Mouse (Mus musculus) embryonic facial prominence, embryonic 14.5 days (tissue): ENCODE data around the gene Etnppl. TPM values are rescaled to one million over a fixed set of nuclear protein-coding genes. Genes with fewer than 3 reads are reported as not detected.

Source experiments
- ATAC-seq: fragments of 200-750 bp; cut with Nextera tagmentation; 2 replicates; pipeline ENCODE4 v1.8.0; 2017; ENCODE audit warnings: low read depth, moderate number of reproducible peaks, moderate TSS enrichment
- DNase-seq: peaks from one replicate; pipeline ENCODE4 v3.0.0-alpha.2; 2015; ENCODE audit warnings: low spot score
- H3K27ac ChIP-seq: fragments of 300-500 bp; sonication (generic); replicated peaks from 2 replicates; pipeline ENCODE4 v1.5.1; 2014; ENCODE audit warnings: low read depth, mild to moderate bottlenecking, low read length, moderate library complexity
- H3K27me3 ChIP-seq: fragments of 300-500 bp; sonication (generic); replicated peaks from 2 replicates; pipeline ENCODE4 v1.6.1; 2014; ENCODE audit warnings: low read length; ENCODE audit not compliant: control insufficient read depth, insufficient read depth
- H3K36me3 ChIP-seq: fragments of 300-500 bp; sonication (generic); 2 replicates; pipeline ENCODE4 v1.6.1; 2014; ENCODE audit warnings: low read length, mixed read lengths; ENCODE audit not compliant: control insufficient read depth, insufficient read depth
- H3K4me1 ChIP-seq: fragments of 300-500 bp; sonication (generic); 2 replicates; pipeline ENCODE4 v1.6.1; 2014; ENCODE audit warnings: antibody characterized with exemption, low read length; ENCODE audit not compliant: control insufficient read depth, insufficient read depth
- H3K4me2 ChIP-seq: fragments of 300-500 bp; sonication (generic); 2 replicates; pipeline ENCODE4 v1.6.1; 2014; ENCODE audit warnings: low read depth, mild to moderate bottlenecking, low read length, moderate library complexity, mixed read lengths
- H3K4me3 ChIP-seq: fragments of 300-500 bp; sonication (generic); 2 replicates; pipeline ENCODE4 v1.5.1; 2014; ENCODE audit warnings: low read depth, mild to moderate bottlenecking, low read length
- H3K9ac ChIP-seq: fragments of 300-500 bp; sonication (generic); 2 replicates; pipeline ENCODE4 v1.6.1; 2014; ENCODE audit warnings: low read depth, mild to moderate bottlenecking, low read length, moderate library complexity, mixed read lengths
- H3K9me3 ChIP-seq: fragments of 300-500 bp; sonication (generic); 2 replicates; pipeline ENCODE4 v1.6.1; 2016; ENCODE audit warnings: low read length; ENCODE audit not compliant: control insufficient read depth
- WGBS: fragments of 180-500 bp; shearing (Covaris S2); extraction: QIAGEN DNeasy Blood & Tissue Kit; methylation state at CpG from one replicate; pipeline ENCODE4 v1.1.7; 2014; 5-methylcytosine and 5-hydroxymethylcytosine counted together
- polyA plus RNA-seq: library from polyadenylated mRNA; unstranded; fragments of >200 nt; fragmentation: Nextera tagmentation; extraction: Ambion mirVana; gene quantifications from 2 replicates; pipeline ENCODE4 v1.2.1, GENCODE M21; 2014

Etnppl gene
- 0.16 and 0.22 TPM in 2 replicates for polyA plus RNA-seq

DNA sequence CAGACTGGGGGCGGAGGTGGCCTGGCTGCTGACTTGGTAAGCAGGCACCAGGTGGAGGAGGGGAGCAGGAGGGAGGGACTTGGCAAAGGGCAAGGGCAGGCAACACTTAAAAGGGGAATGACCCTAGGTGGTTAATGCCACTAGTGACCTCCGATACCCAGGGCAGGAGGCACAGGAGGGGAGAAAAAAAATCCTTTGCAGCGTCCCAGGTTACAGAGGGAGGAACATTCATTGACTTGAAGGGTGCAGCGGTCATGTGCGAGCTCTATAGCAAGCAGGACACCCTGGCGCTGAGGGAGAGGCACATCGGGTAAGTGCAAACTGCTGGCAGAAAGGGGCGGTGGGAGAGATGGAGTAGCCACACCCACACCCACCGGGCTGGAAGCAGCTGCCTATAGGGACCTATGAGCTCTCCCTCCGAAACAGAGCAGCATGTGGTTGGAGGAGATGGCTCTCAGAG, at the start of gene Etnppl:
TSS of gene Etnppl (plus strand) at position 10 of the 460 bp plus-strand sequence.
- DNase-seq (peak; percentile 42), ATAC-seq (peak; percentile 67)
- Histone ChIP-seq H3K9ac (peak within 1 kb of the TSS; percentile 45; the same call in 1 of the 2 replicates), H3K4me2 (peak within 1 kb of the TSS; percentile 57), H3K4me3 (peak within 1 kb of the TSS; percentile 18), H3K27me3 (no peaks in the 10 kb centered on the region), H3K27ac (no peak within 1 kb of the TSS), H3K36me3 (no peaks in the 10 kb centered on the region), H3K4me1 (peaks cover 7% of the 10 kb centered on the region; the same call in 1 of the 2 replicates), H3K9me3 (no peaks in the 10 kb centered on the region)
- 5% methylated on average over 10 of the region's 10 CpGs for WGBS

DNA sequence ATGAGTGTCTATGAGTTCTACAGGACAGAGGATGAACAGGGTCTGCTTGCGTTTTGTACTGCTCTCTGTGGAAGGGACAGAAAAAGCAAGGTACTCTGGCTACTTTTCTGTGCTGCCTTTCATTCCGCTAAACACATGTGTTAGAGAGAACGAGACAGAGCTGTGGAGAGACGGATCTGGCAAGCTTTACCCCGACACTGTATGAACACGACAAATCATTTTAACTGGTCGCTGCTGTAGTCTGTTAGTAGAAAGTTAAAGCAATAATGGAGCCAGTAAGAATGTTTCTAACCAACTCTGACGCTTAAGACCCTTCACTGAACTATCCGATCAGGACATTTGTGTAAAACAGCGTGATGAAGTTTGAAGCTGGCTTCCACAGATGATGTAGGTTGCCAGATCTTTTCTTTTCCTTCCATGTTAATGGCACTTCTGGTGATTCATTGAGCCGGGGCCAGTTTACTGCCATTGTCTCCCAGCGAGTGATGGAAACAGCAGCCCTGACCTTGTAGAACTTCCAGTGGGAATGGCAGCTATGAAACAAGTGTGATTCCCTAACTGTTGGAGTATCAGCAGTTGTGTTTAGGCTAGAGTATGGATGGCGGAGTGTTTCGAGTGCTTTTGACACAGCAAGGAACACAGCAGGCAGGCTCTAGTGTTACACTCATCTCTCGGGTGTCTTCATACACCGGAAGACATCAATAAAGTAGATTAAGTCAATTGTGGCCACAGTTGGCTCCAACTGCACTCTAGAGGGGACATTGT, 48.7 kb upstream of the Etnppl start:
- H3K9ac ChIP-seq = no peak overlapping the region
- H3K4me3 ChIP-seq = no peak overlapping the region
- 72% methylated on average over 16 of the region's 16 CpGs for WGBS
- H3K27ac ChIP-seq = no peak overlapping the region
- no peak overlapping the region for H3K4me2 ChIP-seq
- no peaks in the 10 kb centered on the region; the same call in 1 of the 2 replicates for H3K4me1 ChIP-seq
- H3K27me3 ChIP-seq = no peaks in the 10 kb centered on the region; the same call in 1 of the 2 replicates
- no peaks in the 10 kb centered on the region for H3K9me3 ChIP-seq
- no peak for ATAC-seq
- DNase-seq = no peak
- H3K36me3 ChIP-seq = no peaks in the 10 kb centered on the region; the same call in 1 of the 2 replicates

GRCm38 (mm10) chr3:130573243-130573642, 44.0 kb upstream of the Etnppl start:
- H3K36me3 ChIP-seq = no peaks in the 10 kb centered on the region
- whole genome bisulfite sequencing = 71% methylated on average over 5 of the region's 5 CpGs
- H3K27me3 ChIP-seq = no peaks in the 10 kb centered on the region
- DNase-seq = no peak
- peaks cover 6% of the 10 kb centered on the region for H3K4me1 ChIP-seq
- no peak overlapping the region for H3K9ac ChIP-seq
- no peak overlapping the region for H3K4me3 ChIP-seq
- H3K4me2 ChIP-seq = no peak overlapping the region
- H3K27ac ChIP-seq = no peak overlapping the region
- no peaks in the 10 kb centered on the region for H3K9me3 ChIP-seq
- ATAC-seq = no peak

- Histone ChIP-seq H3K4me2 (no peak overlapping the region), H3K9me3 (no peaks in the 10 kb centered on the region), H3K4me1 (peaks cover 10% of the 10 kb centered on the region), H3K4me3 (no peak overlapping the region), H3K27ac (no peak overlapping the region), H3K9ac (no peak overlapping the region), H3K36me3 (no peaks in the 10 kb centered on the region), H3K27me3 (no peaks in the 10 kb centered on the region)
- 19% methylated on average over 5 of the region's 5 CpGs for WGBS
- DNase-seq (peak; percentile 70), ATAC-seq (no peak)
Observed at GRCm38 (mm10) chr3:130574652-130575051, 42.6 kb upstream of the Etnppl start.

- Histone ChIP-seq H3K36me3 (no peaks in the 10 kb centered on the region), H3K9ac (no peak overlapping the region), H3K27me3 (no peaks in the 10 kb centered on the region), H3K27ac (no peak overlapping the region), H3K4me3 (no peak overlapping the region), H3K4me2 (no peak overlapping the region), H3K9me3 (no peaks in the 10 kb centered on the region), H3K4me1 (peaks cover 13% of the 10 kb centered on the region)
- DNase-seq (no peak), ATAC-seq (no peak)
- WGBS = 62% methylated on average over 6 of the region's 6 CpGs
Observed at GRCm38 (mm10) chr3:130576683-130577082, 40.6 kb upstream of the Etnppl start.

- ATAC-seq (peak; percentile 78), DNase-seq (peak; percentile 89)
- 0 out of 2 replicates have a peak overlapping the region, but pooled peaks have one; percentile 8 for H3K4me2 ChIP-seq
- no peaks in the 10 kb centered on the region for H3K27me3 ChIP-seq
- H3K9ac ChIP-seq = no peak overlapping the region
- no peaks in the 10 kb centered on the region for H3K9me3 ChIP-seq
- H3K27ac ChIP-seq = no peak overlapping the region
- peaks cover 11% of the 10 kb centered on the region for H3K4me1 ChIP-seq
- WGBS = 31% methylated on average over 17 of the region's 17 CpGs
- H3K4me3 ChIP-seq = no peak overlapping the region
- H3K36me3 ChIP-seq = no peaks in the 10 kb centered on the region
Observed at GRCm38 (mm10) chr3:130579501-130579900, 37.7 kb upstream of the Etnppl start.

DNA sequence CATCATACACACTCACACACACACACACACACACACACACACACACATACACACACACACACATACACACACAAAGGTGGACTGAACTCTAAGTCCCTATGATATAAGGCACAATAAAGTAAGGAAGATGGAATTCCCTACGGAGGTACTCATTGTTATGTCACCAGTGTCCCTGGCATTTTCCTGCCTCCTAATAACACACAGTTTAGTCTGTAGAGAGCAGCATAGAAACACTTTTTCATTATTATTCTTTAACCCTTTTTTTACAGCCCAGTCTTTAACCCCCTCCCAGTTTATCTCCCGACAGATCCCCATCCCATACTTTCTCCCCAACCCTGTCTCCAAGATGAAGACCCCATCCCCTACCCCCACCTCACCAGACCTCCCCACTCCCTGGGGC, 35.7 kb upstream of the Etnppl start:
- H3K4me3 ChIP-seq = no peak overlapping the region
- H3K27ac ChIP-seq = no peak overlapping the region
- no peaks in the 10 kb centered on the region for H3K9me3 ChIP-seq
- no peak overlapping the region for H3K4me2 ChIP-seq
- ATAC-seq (no peak), DNase-seq (no peak)
- peaks cover 10% of the 10 kb centered on the region for H3K4me1 ChIP-seq
- H3K27me3 ChIP-seq = no peaks in the 10 kb centered on the region
- 86% methylated on average over 2 of the region's 2 CpGs for WGBS
- no peaks in the 10 kb centered on the region for H3K36me3 ChIP-seq
- no peak overlapping the region for H3K9ac ChIP-seq

DNA sequence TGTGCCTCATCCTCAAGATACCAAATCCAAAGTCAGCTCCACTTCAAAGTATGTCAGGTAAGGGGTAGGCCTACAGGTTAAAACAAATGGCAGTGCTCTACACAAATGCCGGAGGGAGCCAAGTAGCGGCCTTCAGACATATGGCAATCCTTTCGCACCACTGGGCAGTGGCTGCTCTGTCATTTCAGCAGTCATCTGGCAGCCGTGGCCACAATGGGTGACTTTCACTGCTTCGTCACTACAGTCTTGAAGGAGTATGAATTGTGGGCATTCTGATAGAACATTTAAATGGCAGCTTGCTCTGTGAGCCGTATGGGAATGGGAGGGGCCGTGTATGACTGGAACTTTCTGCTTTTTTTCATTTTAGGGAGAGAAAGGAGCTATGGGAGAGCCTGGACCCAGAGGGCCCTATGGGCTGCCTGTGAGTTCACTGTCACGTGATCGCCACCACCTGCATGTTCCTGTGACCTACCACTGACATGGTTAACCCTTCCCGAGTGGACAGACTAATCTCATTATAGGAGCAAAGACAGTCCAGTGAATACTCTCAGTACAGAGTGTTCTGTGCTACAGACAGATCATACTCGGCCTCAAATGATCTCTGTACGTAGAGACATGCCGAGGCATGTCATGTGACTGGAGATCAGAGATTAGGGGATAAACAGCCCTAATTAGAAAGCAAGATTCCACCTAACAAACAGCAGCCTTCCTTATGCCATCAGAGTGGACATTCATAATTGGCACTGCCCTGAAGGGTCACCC, 34.2 kb upstream of the Etnppl start:
- DNase-seq (no peak), ATAC-seq (no peak)
- no peak overlapping the region for H3K4me3 ChIP-seq
- H3K9me3 ChIP-seq = no peaks in the 10 kb centered on the region
- 77% methylated on average over 13 of the region's 13 CpGs for WGBS
- no peak overlapping the region for H3K27ac ChIP-seq
- no peak overlapping the region for H3K4me2 ChIP-seq
- no peak overlapping the region for H3K9ac ChIP-seq
- H3K4me1 ChIP-seq = peaks cover 7% of the 10 kb centered on the region
- no peaks in the 10 kb centered on the region for H3K27me3 ChIP-seq
- H3K36me3 ChIP-seq = no peaks in the 10 kb centered on the region
